Mouse (Mus musculus) embryonic facial prominence, embryonic 11.5 days (tissue): ENCODE results near the gene Mctp1. TPM values are rescaled to one million over a fixed set of nuclear protein-coding genes. Genes with fewer than 3 reads are reported as not detected.

Experiments
- ATAC-seq: fragments of 200-750 bp; cut with Nextera tagmentation; replicated peaks from 2 replicates; pipeline ENCODE4 v1.8.0; 2017; ENCODE audit warnings: low read depth; ENCODE audit not compliant: insufficient number of reproducible peaks, low FRiP score, low TSS enrichment
- DNase-seq: peaks from one replicate; pipeline ENCODE4 v3.0.0-alpha.2; 2015; ENCODE audit warnings: low spot score
- H3K27ac ChIP-seq: fragments of 300-500 bp; sonication (generic); replicated peaks from 2 replicates; pipeline ENCODE4 v1.5.1; 2014; ENCODE audit warnings: mild to moderate bottlenecking, low read depth, low read length, control low read depth
- H3K27me3 ChIP-seq: fragments of 300-500 bp; sonication (generic); 2 replicates; pipeline ENCODE4 v1.6.1; 2014; ENCODE audit warnings: mild to moderate bottlenecking, low read length, moderate library complexity, mixed read lengths; ENCODE audit not compliant: control insufficient read depth, insufficient read depth
- H3K36me3 ChIP-seq: fragments of 300-500 bp; sonication (generic); replicated peaks from 2 replicates; pipeline ENCODE4 v1.6.1; 2014; ENCODE audit warnings: low read depth, mild to moderate bottlenecking, low read length, moderate library complexity, mixed read lengths; ENCODE audit not compliant: control insufficient read depth, insufficient read depth
- H3K4me1 ChIP-seq: fragments of 300-500 bp; sonication (generic); 2 replicates; pipeline ENCODE4 v1.6.1; 2014; ENCODE audit warnings: low read length, mixed read lengths; ENCODE audit not compliant: control insufficient read depth, insufficient read depth
- H3K4me2 ChIP-seq: fragments of 300-500 bp; sonication (generic); 2 replicates; pipeline ENCODE4 v1.6.1; 2014; ENCODE audit warnings: low read depth, mild to moderate bottlenecking, control low read depth, low read length, moderate library complexity
- H3K4me3 ChIP-seq: fragments of 300-500 bp; sonication (generic); 2 replicates; pipeline ENCODE4 v1.5.1; 2014; ENCODE audit warnings: low read depth, low read length, control low read depth
- H3K9ac ChIP-seq: fragments of 300-500 bp; sonication (generic); replicated peaks from 2 replicates; pipeline ENCODE4 v1.6.1; 2014; ENCODE audit warnings: mild to moderate bottlenecking, control low read depth, low read length
- H3K9me3 ChIP-seq: fragments of 300-500 bp; sonication (generic); replicated peaks from 2 replicates; pipeline ENCODE4 v1.6.1; 2016; ENCODE audit warnings: mild to moderate bottlenecking, low read length, inconsistent platforms, mixed read lengths; ENCODE audit not compliant: control insufficient read depth
- WGBS: fragments of 180-500 bp; shearing (Covaris S2); extraction: QIAGEN DNeasy Blood & Tissue Kit; methylation state at CpG from one replicate; pipeline ENCODE4 v1.1.7; 2014; 5-methylcytosine and 5-hydroxymethylcytosine counted together
- polyA plus RNA-seq: library from polyadenylated mRNA; unstranded; fragments of >200 nt; fragmentation: Nextera tagmentation; extraction: Ambion mirVana; gene quantifications from 2 replicates; pipeline ENCODE4 v1.2.1, GENCODE M21; 2014

Mctp1 gene
- polyA plus RNA-seq, 1 experiment from 2014 or later, result 1.3 TPM

DNA sequence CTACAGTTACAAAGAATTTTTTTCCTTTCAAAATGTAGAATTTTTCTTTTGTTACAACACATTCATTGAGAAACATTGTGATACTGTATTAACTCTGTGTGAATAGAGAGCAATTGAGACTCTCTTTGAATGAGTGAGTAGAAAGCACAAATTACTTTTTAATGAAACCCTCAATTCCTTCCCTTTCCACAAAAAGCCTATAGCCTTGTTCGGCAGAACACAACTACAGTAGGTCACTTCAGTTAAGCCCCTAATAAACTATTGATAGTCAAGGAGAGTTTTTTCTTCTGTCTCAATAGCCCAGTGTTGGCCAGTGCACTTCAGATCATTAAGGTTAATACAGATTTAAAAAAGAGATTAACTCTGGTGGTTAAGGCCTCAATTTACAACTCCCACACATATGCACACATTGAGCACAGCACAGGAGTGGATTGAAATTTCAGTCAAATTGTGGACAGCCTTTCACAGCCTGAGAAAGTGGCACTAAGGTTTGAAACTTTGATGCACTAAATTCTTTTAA, 424.6 kb downstream of the Mctp1 start:
- Histone ChIP-seq H3K9ac (no peak overlapping the region), H3K9me3 (no peaks in the 10 kb centered on the region), H3K4me2 (no peak overlapping the region), H3K27ac (no peak overlapping the region), H3K27me3 (no peaks in the 10 kb centered on the region), H3K36me3 (no peaks in the 10 kb centered on the region), H3K4me1 (peaks cover 3% of the 10 kb centered on the region; the same call in 1 of the 2 replicates), H3K4me3 (no peak overlapping the region)
- DNase-seq (no peak), ATAC-seq (no peak)
- WGBS, result 50% methylated on average over 1 of the region's 1 CpGs

DNA sequence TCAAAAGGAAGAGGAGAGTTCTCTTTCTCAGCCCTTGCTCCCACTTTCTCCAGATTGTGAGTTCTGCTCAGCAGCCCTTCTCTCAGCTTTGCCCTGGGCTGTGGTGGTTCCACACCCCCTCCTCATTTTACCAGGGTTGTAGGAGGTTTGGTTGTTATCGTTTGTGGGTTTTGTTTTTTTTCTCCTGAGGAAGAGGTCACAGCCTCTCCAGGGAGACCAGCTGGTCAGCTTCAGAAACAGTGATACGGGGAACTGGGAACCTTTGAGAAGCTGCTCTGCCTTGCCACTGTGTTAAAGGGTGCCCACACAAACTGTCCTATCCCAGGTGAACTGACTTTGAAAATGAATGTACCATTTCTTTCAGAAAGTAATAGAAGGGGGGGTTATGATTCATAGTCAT, 425.5 kb downstream of the Mctp1 start:
- DNase-seq, result no peak
- Histone ChIP-seq H3K9ac (no peak overlapping the region), H3K36me3 (no peaks in the 10 kb centered on the region), H3K4me2 (no peak overlapping the region), H3K27me3 (no peaks in the 10 kb centered on the region), H3K4me1 (peaks cover 3% of the 10 kb centered on the region; the same call in 1 of the 2 replicates), H3K9me3 (no peaks in the 10 kb centered on the region), H3K4me3 (no peak overlapping the region), H3K27ac (no peak overlapping the region)
- 0 out of 2 replicates have a peak, but pooled peaks have one; percentile 54 for ATAC-seq
- WGBS, result 4% methylated on average over 2 of the region's 2 CpGs

DNA sequence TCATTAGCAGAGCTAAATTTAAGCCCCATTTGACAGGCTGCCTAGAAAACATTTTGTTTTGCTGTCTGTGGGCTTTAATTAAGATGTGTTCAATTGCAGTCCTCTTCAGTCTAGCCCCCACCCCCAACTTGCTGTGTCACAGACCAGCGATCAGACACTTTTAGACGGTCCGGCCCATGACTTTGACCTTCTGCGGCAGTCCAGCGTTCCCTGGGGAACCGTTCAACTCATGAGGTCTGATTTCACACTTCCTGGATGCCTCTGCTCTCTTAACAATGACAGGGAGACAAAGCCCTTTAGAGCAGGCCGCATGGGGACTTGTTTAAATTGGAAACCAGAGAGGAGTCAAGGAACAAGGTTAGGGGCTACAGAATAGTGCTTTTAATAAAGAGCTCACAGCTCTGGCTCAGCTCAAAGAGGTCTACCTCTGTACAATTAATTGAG, 426.2 kb downstream of the Mctp1 start:
- Histone ChIP-seq H3K4me2 (no peak overlapping the region), H3K9ac (no peak overlapping the region), H3K4me1 (peaks cover 3% of the 10 kb centered on the region; the same call in 1 of the 2 replicates), H3K4me3 (no peak overlapping the region), H3K27me3 (no peaks in the 10 kb centered on the region), H3K36me3 (no peaks in the 10 kb centered on the region), H3K9me3 (no peaks in the 10 kb centered on the region), H3K27ac (no peak overlapping the region)
- 3% methylated on average over 7 of the region's 7 CpGs for WGBS
- peak; percentile 63 for DNase-seq
- ATAC-seq, result peak; percentile 87

DNA sequence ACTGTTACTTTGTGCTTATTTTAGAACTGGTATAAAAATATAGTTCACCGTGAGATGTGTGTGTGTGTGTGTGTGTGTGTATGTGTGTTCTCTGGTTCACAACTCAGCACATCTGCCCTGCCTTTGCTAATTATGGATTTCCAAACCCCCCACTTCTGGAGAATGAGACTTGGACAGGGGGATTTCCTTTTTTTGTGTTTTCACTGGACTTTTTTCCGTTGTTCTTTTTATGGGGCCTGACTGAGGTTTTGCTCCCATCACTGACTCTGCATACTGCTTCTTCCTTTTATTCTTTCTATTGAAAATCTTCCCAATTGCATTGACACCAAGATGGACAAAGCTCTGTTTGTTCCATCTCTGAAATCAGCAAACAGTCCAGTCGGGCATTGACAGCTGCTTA, 438.7 kb downstream of the Mctp1 start:
- no peaks in the 10 kb centered on the region for H3K4me1 ChIP-seq
- H3K27ac ChIP-seq, result no peak overlapping the region
- 50% methylated on average over 3 of the region's 3 CpGs for WGBS
- H3K4me3 ChIP-seq, result no peak overlapping the region
- no peak overlapping the region for H3K9ac ChIP-seq
- no peaks in the 10 kb centered on the region for H3K9me3 ChIP-seq
- no peaks in the 10 kb centered on the region for H3K27me3 ChIP-seq
- DNase-seq (no peak), ATAC-seq (no peak)
- H3K36me3 ChIP-seq, result no peaks in the 10 kb centered on the region
- no peak overlapping the region for H3K4me2 ChIP-seq

DNA sequence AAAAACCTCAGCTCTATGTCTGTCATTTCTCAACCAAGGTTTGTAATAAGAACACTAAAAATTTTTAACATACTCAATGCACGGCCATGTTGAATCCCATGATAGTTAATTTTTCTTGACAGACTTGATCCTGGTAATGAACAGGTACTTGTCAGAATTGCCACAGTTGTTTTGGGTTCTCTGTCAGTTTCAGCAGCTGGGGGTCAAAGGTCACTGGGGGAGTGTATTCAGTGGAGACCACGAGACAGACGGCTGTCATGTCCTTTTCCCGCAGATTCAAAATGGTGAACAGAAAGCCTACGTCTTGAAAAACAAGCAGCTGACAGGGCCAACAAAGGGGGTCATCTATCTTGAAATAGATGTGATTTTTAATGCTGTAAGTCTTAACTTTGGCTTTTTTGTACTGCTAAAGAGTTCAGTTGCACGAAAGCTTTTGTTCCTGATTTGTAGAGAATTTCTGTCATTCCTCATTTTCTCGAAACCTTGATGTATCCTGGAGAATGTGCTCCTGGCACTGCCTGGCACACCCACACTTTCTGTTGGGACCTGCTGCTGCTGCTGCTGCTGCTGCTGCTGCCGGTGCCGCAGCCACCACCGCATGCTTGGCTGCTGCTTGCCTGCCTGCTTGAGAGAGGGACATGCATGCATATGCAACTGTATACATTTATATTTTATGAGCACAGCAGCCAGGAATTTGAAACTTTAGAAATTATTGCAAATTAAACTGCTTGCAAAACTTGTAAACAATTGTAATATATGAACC, 440.8 kb downstream of the Mctp1 start:
- Histone ChIP-seq H3K4me3 (no peak overlapping the region), H3K27me3 (no peaks in the 10 kb centered on the region), H3K4me1 (no peaks in the 10 kb centered on the region; the same call in 1 of the 2 replicates), H3K9ac (no peak overlapping the region), H3K9me3 (no peaks in the 10 kb centered on the region), H3K36me3 (no peaks in the 10 kb centered on the region), H3K27ac (no peak overlapping the region), H3K4me2 (no peak overlapping the region)
- 31% methylated on average over 10 of the region's 10 CpGs for WGBS
- peak; percentile 57 for DNase-seq
- ATAC-seq, result 0 out of 2 replicates have a peak, but pooled peaks have one; percentile 34

DNA sequence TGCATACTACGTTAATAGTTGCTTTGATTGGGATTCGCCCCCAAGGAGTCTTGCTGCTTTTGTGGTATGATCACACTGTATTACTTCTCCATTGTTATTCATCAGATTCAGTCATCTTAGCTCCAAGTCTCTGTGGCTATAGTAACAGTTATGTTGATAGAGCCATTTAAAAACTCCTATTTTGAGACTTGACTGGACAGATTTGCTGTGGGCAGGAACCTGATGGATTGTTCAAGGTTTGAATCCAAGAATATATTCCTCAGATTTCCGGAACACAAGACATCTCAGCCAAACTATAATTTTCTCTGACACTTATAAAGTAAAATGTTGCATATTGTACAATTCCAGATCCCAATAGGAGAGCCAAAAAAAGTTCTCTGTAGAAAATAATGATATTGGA, 443.4 kb downstream of the Mctp1 start:
- Histone ChIP-seq H3K9ac (no peak overlapping the region), H3K36me3 (no peaks in the 10 kb centered on the region), H3K4me3 (no peak overlapping the region), H3K27ac (no peak overlapping the region), H3K4me2 (no peak overlapping the region), H3K9me3 (no peaks in the 10 kb centered on the region), H3K4me1 (no peaks in the 10 kb centered on the region; the same call in 1 of the 2 replicates), H3K27me3 (no peaks in the 10 kb centered on the region)
- WGBS, result 75% methylated on average over 3 of the region's 3 CpGs
- DNase-seq, result no peak
- no peak for ATAC-seq

DNA sequence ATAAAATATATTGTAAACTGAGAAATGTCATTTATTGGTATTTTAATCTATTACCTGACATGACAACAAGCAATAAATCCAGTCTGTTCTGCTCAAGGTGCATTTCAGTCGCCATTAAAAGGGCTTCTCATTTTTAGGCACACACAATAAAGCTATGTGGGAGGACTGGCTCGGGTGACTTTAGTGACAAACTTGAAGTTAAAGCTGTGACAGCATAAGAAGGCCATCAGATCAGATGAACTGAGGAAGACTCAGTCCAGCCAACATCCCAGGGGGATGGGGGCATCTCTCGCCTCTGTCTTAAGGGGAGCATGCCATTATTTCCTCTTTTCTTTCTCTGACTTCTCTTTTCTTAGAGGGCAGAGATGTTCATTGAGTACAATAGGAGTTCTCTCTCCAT, 453.7 kb downstream of the Mctp1 start:
- DNase-seq, result no peak
- H3K27me3 ChIP-seq, result no peaks in the 10 kb centered on the region
- no peak overlapping the region for H3K9ac ChIP-seq
- H3K4me1 ChIP-seq, result no peaks in the 10 kb centered on the region
- H3K27ac ChIP-seq, result no peak overlapping the region
- no peak overlapping the region for H3K4me2 ChIP-seq
- no peaks in the 10 kb centered on the region; the same call in 1 of the 2 replicates for H3K36me3 ChIP-seq
- no peak overlapping the region for H3K4me3 ChIP-seq
- no peaks in the 10 kb centered on the region for H3K9me3 ChIP-seq
- 77% methylated on average over 3 of the region's 3 CpGs for whole genome bisulfite sequencing
- no peak for ATAC-seq

DNA sequence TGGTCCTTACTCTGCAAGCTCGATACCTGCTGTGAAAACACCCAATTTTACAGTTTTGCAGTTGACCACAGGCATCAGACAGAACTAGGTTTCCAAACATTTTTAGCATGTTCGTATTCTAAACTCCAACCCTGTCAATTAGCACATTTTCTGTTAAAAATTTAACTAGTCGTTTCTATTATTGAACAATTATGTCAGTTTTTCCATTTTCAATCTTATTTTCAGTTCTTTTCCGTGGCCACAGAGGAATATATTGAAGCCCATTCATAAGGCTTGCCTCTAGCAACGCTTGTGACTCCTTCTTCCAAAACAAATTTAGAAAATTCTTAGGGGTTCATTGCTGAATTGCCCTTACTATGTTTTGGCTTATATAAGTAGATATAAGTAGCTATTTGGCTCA, 456.4 kb downstream of the Mctp1 start:
- H3K9me3 ChIP-seq, result no peaks in the 10 kb centered on the region
- H3K9ac ChIP-seq, result no peak overlapping the region
- H3K4me2 ChIP-seq, result no peak overlapping the region
- no peak overlapping the region for H3K4me3 ChIP-seq
- DNase-seq (no peak), ATAC-seq (no peak)
- no peaks in the 10 kb centered on the region for H3K27me3 ChIP-seq
- no peak overlapping the region for H3K27ac ChIP-seq
- H3K36me3 ChIP-seq, result no peaks in the 10 kb centered on the region
- 73% methylated on average over 5 of the region's 5 CpGs for WGBS
- H3K4me1 ChIP-seq, result no peaks in the 10 kb centered on the region
